13 mouse cellular contexts compared by ENCODE assay signal in genomic region chr5:87333584-87333983, GRCm38 (mm10). TPM values are rescaled to one million over a fixed set of nuclear protein-coding genes. Genes with fewer than 3 reads are reported as not detected.
DNase-seq lines count a peak whose midpoint lies in the region; ATAC-seq and TF ChIP-seq lines count a peak whose summit lies in the region.
"Had no signal": no experiment of that assay in that cellular context is flagged by ENCODE, and none has a peak within 500 bp of the region (broad histone marks: within the 10 kb centered on the region; RNA-seq: fewer than 3 reads in every experiment).

No protein-coding gene starts in this region.

- no peaks in the 10 kb centered on the region for H3K27me3 ChIP-seq in hindbrain, embryonic 11.5 days (ENCODE audit: control insufficient read depth, insufficient read depth, low read length)
- H3K27me3 ChIP-seq in hindbrain, embryonic 16.5 days (replicated peaks; ENCODE audit: control insufficient read depth, insufficient read depth, low read length): no peaks in the 10 kb centered on the region
- no peaks in the 10 kb centered on the region for H3K27me3 ChIP-seq in midbrain, embryonic 12.5 days
- no peaks in the 10 kb centered on the region for H3K27me3 ChIP-seq in midbrain, postnatal 0 days (ENCODE audit: insufficient read depth, low read length)
- no peaks in the 10 kb centered on the region for H3K27me3 ChIP-seq in forebrain, embryonic 12.5 days
- H3K27me3 ChIP-seq: limb, embryonic 12.5 days; megakaryocyte, embryonic 14.5 days had no signal

- 0 out of 2 replicates have a peak, but pooled peaks have one; percentile 57 for ATAC-seq in hindbrain, embryonic 11.5 days (ENCODE audit: low FRiP score)
- no peak for ATAC-seq in hindbrain, embryonic 16.5 days
- 0 out of 2 replicates have a peak, but pooled peaks have one; percentile 30 for ATAC-seq in midbrain, embryonic 12.5 days (ENCODE audit: low FRiP score, low read depth)
- ATAC-seq in midbrain, postnatal 0 days (ENCODE audit: low FRiP score): no peak
- no peak for ATAC-seq in forebrain, embryonic 12.5 days (ENCODE audit: low FRiP score)
- ATAC-seq: forebrain, embryonic 16.5 days had no signal

- H3K4me1 ChIP-seq in hindbrain, embryonic 11.5 days (replicated peaks; ENCODE audit: control insufficient read depth, insufficient read depth, low read length): no peaks in the 10 kb centered on the region
- H3K4me1 ChIP-seq in hindbrain, embryonic 16.5 days (ENCODE audit: control insufficient read depth, insufficient read depth, low read depth, low read length): no peaks in the 10 kb centered on the region
- no peaks in the 10 kb centered on the region for H3K4me1 ChIP-seq in midbrain, embryonic 12.5 days
- H3K4me1 ChIP-seq in midbrain, postnatal 0 days (ENCODE audit: insufficient read depth, low read length): no peaks in the 10 kb centered on the region
- no peaks in the 10 kb centered on the region for H3K4me1 ChIP-seq in forebrain, embryonic 12.5 days
- H3K4me1 ChIP-seq: limb, embryonic 12.5 days; megakaryocyte, embryonic 14.5 days had no signal

- no peak overlapping the region for H3K4me2 ChIP-seq in hindbrain, embryonic 11.5 days (replicated peaks; ENCODE audit: low read depth, low read length)
- H3K4me2 ChIP-seq in hindbrain, embryonic 16.5 days (ENCODE audit: low read length): no peak overlapping the region
- no peak overlapping the region for H3K4me2 ChIP-seq in midbrain, embryonic 12.5 days (replicated peaks)
- H3K4me2 ChIP-seq in midbrain, postnatal 0 days (ENCODE audit: low read depth, low read length, poor library complexity, severe bottlenecking): no peak overlapping the region
- H3K4me2 ChIP-seq in forebrain, embryonic 12.5 days: no peak overlapping the region
- H3K4me2 ChIP-seq: limb, embryonic 12.5 days had no signal

- no peak overlapping the region for H3K9ac ChIP-seq in hindbrain, embryonic 11.5 days (ENCODE audit: low read depth, low read length)
- no peak overlapping the region for H3K9ac ChIP-seq in hindbrain, embryonic 16.5 days (ENCODE audit: low read depth, low read length)
- H3K9ac ChIP-seq in midbrain, embryonic 12.5 days (replicated peaks): no peak overlapping the region
- no peak overlapping the region for H3K9ac ChIP-seq in midbrain, postnatal 0 days (replicated peaks; ENCODE audit: low read length, poor library complexity, severe bottlenecking)
- H3K9ac ChIP-seq in forebrain, embryonic 12.5 days: no peak overlapping the region
- H3K9ac ChIP-seq: limb, embryonic 12.5 days had no signal

- H3K9me3 ChIP-seq in hindbrain, embryonic 11.5 days (ENCODE audit: control insufficient read depth, low read length): no peaks in the 10 kb centered on the region
- H3K9me3 ChIP-seq in hindbrain, embryonic 16.5 days (ENCODE audit: control insufficient read depth, low read length): no peaks in the 10 kb centered on the region
- H3K9me3 ChIP-seq in midbrain, embryonic 12.5 days: no peaks in the 10 kb centered on the region
- H3K9me3 ChIP-seq in midbrain, postnatal 0 days (ENCODE audit: low read length): no peaks in the 10 kb centered on the region
- no peaks in the 10 kb centered on the region for H3K9me3 ChIP-seq in forebrain, embryonic 12.5 days
- H3K9me3 ChIP-seq: limb, embryonic 12.5 days; megakaryocyte, embryonic 14.5 days had no signal

- no peak overlapping the region for H3K4me3 ChIP-seq in hindbrain, embryonic 11.5 days (ENCODE audit: low read depth, low read length)
- H3K4me3 ChIP-seq in hindbrain, embryonic 16.5 days (ENCODE audit: low read length): no peak overlapping the region
- no peak overlapping the region for H3K4me3 ChIP-seq in midbrain, embryonic 12.5 days
- no peak overlapping the region for H3K4me3 ChIP-seq in midbrain, postnatal 0 days (ENCODE audit: low read depth, low read length)
- H3K4me3 ChIP-seq in forebrain, embryonic 12.5 days (replicated peaks): no peak overlapping the region
- H3K4me3 ChIP-seq: limb, embryonic 12.5 days; megakaryocyte, embryonic 14.5 days had no signal

- intact Hi-C loops in heart, postnatal 36 days (cut with DNase I): no loop called here

- 60% methylated on average over 3 of the region's 3 CpGs for WGBS in hindbrain, embryonic 11.5 days
- 64% methylated on average over 3 of the region's 3 CpGs for WGBS in hindbrain, embryonic 16.5 days
- 64% methylated on average over 3 of the region's 3 CpGs for WGBS in midbrain, embryonic 12.5 days
- 65% methylated on average over 3 of the region's 3 CpGs for WGBS in midbrain, postnatal 0 days
- WGBS in forebrain, embryonic 12.5 days: 63% methylated on average over 3 of the region's 3 CpGs

- DNase-seq in hindbrain, embryonic 11.5 days (ENCODE audit: low spot score): peak; percentile 19
- DNase-seq in midbrain, postnatal 0 days (ENCODE audit: low spot score): no peak
- DNase-seq in adipocyte (ENCODE audit: low spot score): peak; percentile 30
- DNase-seq in retina, adult 2 months (ENCODE audit: low read depth, low spot score): peak; percentile 4
- DNase-seq in heart, postnatal 36 days: no peak
- DNase-seq: cerebellum, adult 11 months had no signal

- no peak overlapping the region for H3K27ac ChIP-seq in hindbrain, embryonic 11.5 days (ENCODE audit: low read depth, low read length)
- H3K27ac ChIP-seq in hindbrain, embryonic 16.5 days (ENCODE audit: low read depth, low read length): no peak overlapping the region
- H3K27ac ChIP-seq in midbrain, embryonic 12.5 days (replicated peaks): no peak overlapping the region
- no peak overlapping the region for H3K27ac ChIP-seq in midbrain, postnatal 0 days (ENCODE audit: low read depth, low read length)
- H3K27ac ChIP-seq in forebrain, embryonic 12.5 days: no peak overlapping the region
- H3K27ac ChIP-seq: limb, embryonic 12.5 days had no signal

- no peaks in the 10 kb centered on the region for H3K36me3 ChIP-seq in hindbrain, embryonic 11.5 days (ENCODE audit: control insufficient read depth, insufficient read depth, low read length)
- no peaks in the 10 kb centered on the region for H3K36me3 ChIP-seq in hindbrain, embryonic 16.5 days (ENCODE audit: control insufficient read depth, insufficient read depth, low read length)
- no peaks in the 10 kb centered on the region for H3K36me3 ChIP-seq in midbrain, embryonic 12.5 days
- H3K36me3 ChIP-seq in midbrain, postnatal 0 days (ENCODE audit: insufficient read depth, low read length): no peaks in the 10 kb centered on the region
- H3K36me3 ChIP-seq in forebrain, embryonic 12.5 days (replicated peaks): no peaks in the 10 kb centered on the region
- H3K36me3 ChIP-seq: limb, embryonic 12.5 days had no signal

- no peak for TF ChIP-seq CTCF in midbrain, postnatal 0 days (IDR thresholded peaks at IDR 0.05)

RNA-seq across cellular contexts. Expression of gene Ugt2a3, which starts 3.4 kb away (rescaled TPM):
- polyA plus RNA-seq in hindbrain, embryonic 11.5 days (2014; fragmentation: Nextera tagmentation; extraction: Ambion mirVana): not detected in 2 replicates
- polyA plus RNA-seq in hindbrain, embryonic 16.5 days (2015; fragmentation: Nextera tagmentation; extraction: Ambion mirVana): not detected in 2 replicates
- polyA plus RNA-seq in midbrain, embryonic 12.5 days (2016; fragmentation: Nextera tagmentation; extraction: Ambion mirVana): not detected in 2 replicates
- total RNA-seq in midbrain, postnatal 0 days (2014; rRNA removed): not detected in 2 replicates
- not detected in 2 replicates for polyA plus RNA-seq in midbrain, postnatal 0 days (2015; fragmentation: Nextera tagmentation; extraction: Ambion mirVana)
- polyA plus RNA-seq in forebrain, embryonic 12.5 days (2016; fragmentation: Nextera tagmentation; extraction: Ambion mirVana): not detected in 2 replicates
- total RNA-seq in heart, postnatal 36 days (2021): not detected
- polyA plus RNA-seq: forebrain, embryonic 16.5 days; heart, embryonic 16.5 days; limb, embryonic 12.5 days had no signal

Comparison
In these comparisons a context has a peak if more than half of its experiments do, and no peak if none do; other contexts are left out.
1. ATAC-seq: peak in hindbrain, embryonic 11.5 days (single experiment) and midbrain, embryonic 12.5 days (single experiment); none in hindbrain, embryonic 16.5 days (single experiment), midbrain, postnatal 0 days (single experiment) and forebrain, embryonic 12.5 days (single experiment).
2. DNase-seq: peak in hindbrain, embryonic 11.5 days (single experiment), adipocyte (single experiment) and retina, adult 2 months (single experiment); none in midbrain, postnatal 0 days (single experiment) and heart, postnatal 36 days (0 of 2).